In genomic region chr19:55253570-55254441, GRCm38 (mm10) we compare ENCODE assay signal across 1 mouse cellular context.
TF ChIP-seq lines count a peak whose summit lies in the region.

No protein-coding gene starts in this region.

TF ChIP-seq in MEL, 35 proteins besides CTCF, POLR2A, EP300 and RAD21 (continued from another document):
- TF ChIP-seq MAFK (IDR thresholded peaks at IDR 0.05; ENCODE audit: borderline replicate concordance, low read depth, low read length) = no peak
- no peak for TF ChIP-seq UBTF (IDR thresholded peaks at IDR 0.05; ENCODE audit: borderline replicate concordance, insufficient read depth, low read depth, low read length)
- no peak for TF ChIP-seq GABPA (IDR thresholded peaks at IDR 0.05; ENCODE audit: low read depth, low read length)
- peak; percentile 44 for TF ChIP-seq MYB (IDR thresholded peaks at IDR 0.05; ENCODE audit: low read depth, low read length)
- peak; percentile 58; the same call in 1 of the 2 replicates for TF ChIP-seq TCF12 (IDR thresholded peaks at IDR 0.05; ENCODE audit: low read depth, low read length)
- TF ChIP-seq BHLHE40 (IDR thresholded peaks at IDR 0.05; ENCODE audit: borderline replicate concordance, low read depth, low read length) = no peak
- 0 out of 2 replicates have a peak, but pooled peaks have one; percentile 21 for TF ChIP-seq USF1 (IDR thresholded peaks at IDR 0.05; ENCODE audit: low read depth, low read length)
- no peak; the same call in 1 of the 2 replicates for TF ChIP-seq KAT2A (conservative IDR thresholded peaks at IDR 0.05; ENCODE audit: low read depth, low read length)
- TF ChIP-seq NRF1 (IDR thresholded peaks at IDR 0.05; ENCODE audit: insufficient read depth, low read depth, low read length, poor library complexity, severe bottlenecking) = no peak
